In the genomic region with DNA sequence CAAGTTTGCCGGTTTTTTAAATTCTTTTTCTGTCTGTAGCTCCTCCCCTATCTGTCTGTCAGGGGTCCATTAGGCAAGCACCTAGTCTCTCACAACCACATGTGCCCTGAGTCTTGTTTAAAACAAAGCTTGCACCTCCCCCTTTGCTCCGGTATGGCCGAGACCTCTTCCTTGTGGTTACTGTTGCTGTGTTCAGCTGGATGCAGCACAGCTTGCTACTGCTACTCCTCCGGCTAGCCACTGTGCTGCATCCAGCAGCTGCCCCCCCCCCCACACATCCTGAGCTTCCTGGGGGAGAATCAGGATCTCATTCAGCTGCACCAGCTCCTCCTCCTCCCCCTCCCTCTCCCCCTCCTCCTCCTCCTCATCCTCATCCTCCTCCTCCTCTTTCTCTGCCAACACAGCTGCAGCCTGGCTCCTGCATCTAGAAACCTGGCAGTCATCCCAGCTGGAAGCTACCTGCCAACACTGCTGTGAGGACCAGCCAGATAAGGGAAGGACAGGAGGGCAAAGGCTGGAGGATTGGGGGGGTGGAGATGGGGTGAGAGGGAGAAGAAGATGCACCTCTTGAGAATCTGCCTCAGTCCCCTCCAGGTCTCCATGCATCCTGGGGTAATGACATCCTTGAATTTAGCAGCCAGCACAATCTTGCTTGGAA, we compare ENCODE assay signal across 9 mouse cellular contexts.
DNase-seq lines count a peak whose midpoint lies in the region; ATAC-seq and TF ChIP-seq lines count a peak whose summit lies in the region.
"Had no signal": no experiment of that assay in that cellular context is flagged by ENCODE, and none has a peak within 500 bp of the region (broad histone marks: within the 10 kb centered on the region; RNA-seq: fewer than 3 reads in every experiment).

No protein-coding gene starts in this region.

- 5% methylated on average over 4 of the region's 4 CpGs for WGBS in liver, embryonic 11.5 days
- 3% methylated on average over 4 of the region's 4 CpGs for WGBS in lung, adult 2 months

- H3K9me3 ChIP-seq in liver, embryonic 11.5 days (ENCODE audit: control insufficient read depth, low read length): no peaks in the 10 kb centered on the region
- H3K9me3 ChIP-seq: G1E had no signal

- no peak for TF ChIP-seq CTCF in lung, adult 2 months (IDR thresholded peaks at IDR 0.05; ENCODE audit: insufficient read depth, low read length)

- peak; percentile 8 for DNase-seq in liver
- DNase-seq in liver, embryonic 11.5 days (ENCODE audit: low spot score): no peak
- DNase-seq in embryo, embryonic 10 days (ENCODE audit: low spot score): peak; percentile 46
- peak; percentile 77 to 84 for DNase-seq in heart, adult 18-20 months
- peak; percentile 26 for DNase-seq in kidney, adult 11 months
- peak; percentile 17 for DNase-seq in lung, adult 2 months
- peak; percentile 44 for DNase-seq in retina, postnatal 1 day

- H3K4me2 ChIP-seq in liver, embryonic 11.5 days: no peak overlapping the region

- ATAC-seq in liver, embryonic 11.5 days (replicated peaks; ENCODE audit: low FRiP score): no peak
- no peak for ATAC-seq in erythroid progenitor cell, adult 5-6 weeks (replicated peaks; ENCODE audit: low FRiP score, poor library complexity, severe bottlenecking)

- H3K9ac ChIP-seq in liver, embryonic 11.5 days (ENCODE audit: low read depth, low read length): no peak overlapping the region

- H3K27ac ChIP-seq in liver, embryonic 11.5 days (ENCODE audit: low read depth, low read length): no peak overlapping the region

- H3K4me1 ChIP-seq in liver, embryonic 11.5 days (replicated peaks; ENCODE audit: control insufficient read depth, insufficient read depth, low read length): no peaks in the 10 kb centered on the region
- H3K4me1 ChIP-seq in lung, adult 2 months (ENCODE audit: control insufficient read depth, insufficient read depth, low read length): peaks cover 8% of the 10 kb centered on the region; the same call in 1 of the 2 replicates

- no peaks in the 10 kb centered on the region for H3K36me3 ChIP-seq in liver, embryonic 11.5 days (ENCODE audit: control insufficient read depth, insufficient read depth, low read length)
- H3K36me3 ChIP-seq: G1E had no signal

- no peak overlapping the region for H3K4me3 ChIP-seq in liver, embryonic 11.5 days (ENCODE audit: low read depth, low read length)
- no peak overlapping the region for H3K4me3 ChIP-seq in lung, adult 2 months (replicated peaks; ENCODE audit: extremely low read depth, low read depth, low read length)

- H3K27me3 ChIP-seq in liver, embryonic 11.5 days (replicated peaks; ENCODE audit: control insufficient read depth, insufficient read depth, low read length): no peaks in the 10 kb centered on the region

- TF ChIP-seq POLR2A in lung, adult 2 months (IDR thresholded peaks at IDR 0.05; ENCODE audit: borderline replicate concordance, extremely low read depth, low read depth, low read length): no peak
